Mouse (Mus musculus): ENCODE data around the gene Sik2. TPM values are rescaled to one million over a fixed set of nuclear protein-coding genes. Genes with fewer than 3 reads are reported as not detected.

The Sik2 gene
- total and polyA plus RNA-seq, 2 experiments from 2014 or later: 14.4 to 24.4 TPM

DNA sequence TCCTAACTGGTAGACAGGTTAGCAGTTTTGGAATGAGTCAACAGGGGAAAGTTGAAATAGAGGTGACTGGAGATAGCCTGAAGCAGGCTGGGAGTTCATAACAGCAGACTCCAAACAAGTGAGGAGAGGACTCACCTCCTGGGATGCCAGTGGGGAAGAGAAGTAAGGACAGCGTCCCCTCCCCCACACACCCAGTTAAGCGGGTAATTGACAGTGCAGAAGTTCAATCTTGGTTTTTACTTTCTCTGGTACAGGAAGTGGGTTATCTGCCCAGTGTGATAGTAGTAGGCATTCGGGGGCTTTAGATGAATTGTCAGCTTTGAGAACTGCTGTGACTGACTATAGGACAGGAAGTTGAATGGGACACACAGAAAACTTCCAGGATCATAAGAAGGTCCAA is 11.5 kb upstream of the Sik2 start:
- Histone ChIP-seq H3K9me3 (ENCODE audit: low read length) (no peaks in the 10 kb centered on the region), H3K27me3 (ENCODE audit: insufficient read depth, low read length) (no peaks in the 10 kb centered on the region), H3K36me3 (ENCODE audit: insufficient read depth, low read length) (no peaks in the 10 kb centered on the region), H3K4me3 (ENCODE audit: low read depth, low read length) (no peak overlapping the region), H3K27ac (ENCODE audit: low read depth, low read length) (no peak overlapping the region), H3K4me1 (ENCODE audit: insufficient read depth, low read length) (no peaks in the 10 kb centered on the region), H3K4me2 (ENCODE audit: low read depth, low read length, poor library complexity, severe bottlenecking) (no peak overlapping the region), H3K9ac (replicated peaks; ENCODE audit: low read length, poor library complexity, severe bottlenecking) (no peak overlapping the region)
- DNase-seq (ENCODE audit: low spot score) (no peak), ATAC-seq (ENCODE audit: low FRiP score) (no peak)
- 73% methylated on average over 3 of the region's 3 CpGs for WGBS
- no peak for TF ChIP-seq CTCF (IDR thresholded peaks at IDR 0.05)

GRCm38 (mm10) chr9:51019670-51020069 is 10.8 kb upstream of the Sik2 start:
- H3K27ac ChIP-seq (ENCODE audit: low read depth, low read length): no peak overlapping the region
- H3K36me3 ChIP-seq (ENCODE audit: insufficient read depth, low read length): no peaks in the 10 kb centered on the region
- H3K27me3 ChIP-seq (ENCODE audit: insufficient read depth, low read length): no peaks in the 10 kb centered on the region
- no peaks in the 10 kb centered on the region for H3K9me3 ChIP-seq (ENCODE audit: low read length)
- no peak overlapping the region for H3K4me3 ChIP-seq (ENCODE audit: low read depth, low read length)
- no peak for TF ChIP-seq CTCF (IDR thresholded peaks at IDR 0.05)
- no peak overlapping the region for H3K9ac ChIP-seq (replicated peaks; ENCODE audit: low read length, poor library complexity, severe bottlenecking)
- ATAC-seq (ENCODE audit: low FRiP score) (no peak), DNase-seq (ENCODE audit: low spot score) (no peak)
- WGBS: 81% methylated on average over 7 of the region's 7 CpGs
- H3K4me2 ChIP-seq (ENCODE audit: low read depth, low read length, poor library complexity, severe bottlenecking): no peak overlapping the region
- no peaks in the 10 kb centered on the region for H3K4me1 ChIP-seq (ENCODE audit: insufficient read depth, low read length)

DNA sequence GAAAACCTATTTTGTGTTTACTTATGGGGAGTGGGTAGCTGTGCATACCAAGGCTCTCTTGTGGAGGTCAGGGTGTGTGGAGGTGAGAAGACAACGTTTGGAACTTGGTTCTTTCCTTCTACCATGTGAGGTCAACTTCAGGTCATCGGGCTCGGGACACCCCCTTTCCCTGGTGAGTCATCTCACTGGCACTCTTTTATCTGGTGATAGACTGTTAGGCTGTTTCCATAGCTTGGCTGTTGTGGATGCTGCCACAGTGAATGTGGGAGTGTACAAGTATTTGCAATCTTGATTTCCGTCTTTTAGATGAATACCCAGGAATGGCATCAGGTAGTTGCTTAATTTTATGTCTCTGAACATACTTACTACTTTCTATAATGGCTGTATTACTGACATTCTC is 6.9 kb upstream of the Sik2 start:
- DNase-seq (ENCODE audit: low spot score) (no peak), ATAC-seq (ENCODE audit: low FRiP score) (no peak)
- no peaks in the 10 kb centered on the region for H3K4me1 ChIP-seq (ENCODE audit: insufficient read depth, low read length)
- H3K4me2 ChIP-seq (ENCODE audit: low read depth, low read length, poor library complexity, severe bottlenecking): no peak overlapping the region
- no peak overlapping the region for H3K4me3 ChIP-seq (ENCODE audit: low read depth, low read length)
- WGBS: 67% methylated on average over 4 of the region's 4 CpGs
- no peaks in the 10 kb centered on the region for H3K36me3 ChIP-seq (ENCODE audit: insufficient read depth, low read length)
- no peak overlapping the region for H3K27ac ChIP-seq (ENCODE audit: low read depth, low read length)
- H3K27me3 ChIP-seq (ENCODE audit: insufficient read depth, low read length): no peaks in the 10 kb centered on the region
- H3K9me3 ChIP-seq (ENCODE audit: low read length): no peaks in the 10 kb centered on the region
- H3K9ac ChIP-seq (replicated peaks; ENCODE audit: low read length, poor library complexity, severe bottlenecking): no peak overlapping the region
- TF ChIP-seq CTCF (IDR thresholded peaks at IDR 0.05): no peak

GRCm38 (mm10) chr9:51013644-51014043 is 4.8 kb upstream of the Sik2 start:
- no peaks in the 10 kb centered on the region for H3K4me1 ChIP-seq (ENCODE audit: insufficient read depth, low read length)
- H3K27ac ChIP-seq (ENCODE audit: low read depth, low read length): no peak overlapping the region
- no peaks in the 10 kb centered on the region for H3K36me3 ChIP-seq (ENCODE audit: insufficient read depth, low read length)
- no peak overlapping the region for H3K4me3 ChIP-seq (ENCODE audit: low read depth, low read length)
- DNase-seq (ENCODE audit: low spot score) (no peak), ATAC-seq (ENCODE audit: low FRiP score) (no peak)
- 95% methylated on average over 1 of the region's 1 CpGs for WGBS
- no peak overlapping the region for H3K9ac ChIP-seq (replicated peaks; ENCODE audit: low read length, poor library complexity, severe bottlenecking)
- no peak for TF ChIP-seq CTCF (IDR thresholded peaks at IDR 0.05)
- H3K27me3 ChIP-seq (ENCODE audit: insufficient read depth, low read length): no peaks in the 10 kb centered on the region
- no peaks in the 10 kb centered on the region for H3K9me3 ChIP-seq (ENCODE audit: low read length)
- no peak overlapping the region for H3K4me2 ChIP-seq (ENCODE audit: low read depth, low read length, poor library complexity, severe bottlenecking)

GRCm38 (mm10) chr9:51009656-51009950 is 730 bp upstream of the Sik2 start:
- Histone ChIP-seq H3K27me3 (ENCODE audit: insufficient read depth, low read length) (no peaks in the 10 kb centered on the region), H3K9me3 (ENCODE audit: low read length) (no peaks in the 10 kb centered on the region), H3K4me1 (ENCODE audit: insufficient read depth, low read length) (no peaks in the 10 kb centered on the region), H3K36me3 (ENCODE audit: insufficient read depth, low read length) (no peaks in the 10 kb centered on the region), H3K27ac (ENCODE audit: low read depth, low read length) (no peak overlapping the region), H3K4me3 (ENCODE audit: low read depth, low read length) (peak overlapping the region; percentile 97), H3K4me2 (ENCODE audit: low read depth, low read length, poor library complexity, severe bottlenecking) (peak overlapping the region; percentile 59), H3K9ac (replicated peaks; ENCODE audit: low read length, poor library complexity, severe bottlenecking) (peak overlapping the region; percentile 87; the same call in 1 of the 2 replicates)
- no peak for ATAC-seq (ENCODE audit: low FRiP score)
- no peak for DNase-seq (ENCODE audit: low spot score)
- under 1% methylated on average over 6 of the region's 6 CpGs for WGBS
- no peak for TF ChIP-seq CTCF (IDR thresholded peaks at IDR 0.05)

DNA sequence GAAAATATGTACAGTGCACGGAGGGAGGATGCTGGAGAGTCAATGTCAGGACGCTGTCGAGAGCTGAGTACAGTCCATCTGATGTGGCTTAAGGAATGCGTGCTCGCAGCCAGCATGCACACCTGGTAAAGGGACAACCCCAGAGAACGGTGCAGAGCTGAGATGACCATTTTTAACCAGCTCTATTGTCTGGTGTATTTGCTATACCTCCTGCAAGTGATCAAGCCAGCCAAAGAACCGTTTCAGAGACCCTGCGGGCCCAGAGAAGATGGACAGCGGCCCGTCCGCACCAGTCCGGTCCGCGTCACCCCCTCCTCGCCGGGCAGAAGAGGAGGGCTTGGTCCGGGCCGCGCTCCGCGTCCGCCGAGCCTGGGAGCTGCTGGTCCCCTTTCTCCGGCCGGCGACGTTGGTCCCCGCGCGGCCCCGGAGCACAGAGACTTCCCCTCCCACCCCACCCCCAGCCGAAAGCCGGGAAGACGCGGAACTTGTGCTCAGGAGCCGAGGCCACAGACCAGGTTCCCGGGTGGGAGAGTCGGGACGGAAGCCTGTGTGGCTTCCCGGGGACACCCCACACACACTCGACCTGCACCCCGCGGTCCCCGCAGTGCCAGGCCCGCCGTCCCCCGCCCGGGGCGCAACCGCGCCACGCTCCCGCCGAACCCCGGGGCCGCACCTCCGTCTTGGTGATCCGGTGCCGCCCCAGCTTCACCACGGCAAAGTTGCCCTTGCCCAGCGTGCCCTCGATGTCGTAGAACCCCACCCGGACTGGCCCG is 619 bp downstream of the Sik2 start:
- Histone ChIP-seq H3K36me3 (ENCODE audit: insufficient read depth, low read length) (no peaks in the 10 kb centered on the region), H3K27me3 (ENCODE audit: insufficient read depth, low read length) (no peaks in the 10 kb centered on the region), H3K4me2 (ENCODE audit: low read depth, low read length, poor library complexity, severe bottlenecking) (peak overlapping the region; percentile 59), H3K9me3 (ENCODE audit: low read length) (no peaks in the 10 kb centered on the region), H3K4me3 (ENCODE audit: low read depth, low read length) (peak overlapping the region; percentile 97), H3K27ac (ENCODE audit: low read depth, low read length) (peak overlapping the region; percentile 79), H3K4me1 (ENCODE audit: insufficient read depth, low read length) (no peaks in the 10 kb centered on the region), H3K9ac (replicated peaks; ENCODE audit: low read length, poor library complexity, severe bottlenecking) (peak overlapping the region; percentile 87)
- ATAC-seq (ENCODE audit: low FRiP score) (peak; percentile 31), DNase-seq (ENCODE audit: low spot score) (peak; percentile 10)
- no peak for TF ChIP-seq CTCF (IDR thresholded peaks at IDR 0.05)
- under 1% methylated on average over 43 of the region's 65 CpGs for WGBS
